Mouse (Mus musculus) MEL (cell line): ENCODE results near the gene Atxn2l.

ENCODE experiments used
- CTCF ChIP-seq, 3 experiments: IDR thresholded peaks in 2 of 3; conservative IDR thresholded peaks in 1 of 3; 2 replicates each; pipeline ENCODE4 v1.5.1; 2011 to 2012; ENCODE audit warnings: low read length in 3 of 3, low read depth in 2 of 3, mild to moderate bottlenecking in 2 of 3, improper control_type of control experiment in 1 of 3, inconsistent platforms in 1 of 3, mixed read lengths in 1 of 3, moderate library complexity in 1 of 3; ENCODE audit not compliant: control insufficient read depth in 1 of 3, insufficient read depth in 1 of 3, poor library complexity in 1 of 3, severe bottlenecking in 1 of 3
- MAFK ChIP-seq: IDR thresholded peaks from 2 replicates; pipeline ENCODE4 v1.6.1; 2011; ENCODE audit warnings: low read depth, mild to moderate bottlenecking, low read length, improper control_type of control experiment, borderline replicate concordance
- MYC ChIP-seq: IDR thresholded peaks from 2 replicates; pipeline ENCODE4 v1.6.1; 2011; ENCODE audit warnings: low read depth, mild to moderate bottlenecking, low read length, improper control_type of control experiment, moderate library complexity
- NELFE ChIP-seq: IDR thresholded peaks from 2 replicates; pipeline ENCODE4 v1.6.1; 2011; ENCODE audit warnings: low read depth, low read length, improper control_type of control experiment
- NRF1 ChIP-seq: IDR thresholded peaks from 2 replicates; pipeline ENCODE4 v1.6.1; 2014; ENCODE audit warnings: low read depth, mild to moderate bottlenecking, inconsistent platforms, low read length, improper control_type of control experiment, moderate library complexity; ENCODE audit not compliant: poor library complexity, insufficient read depth, severe bottlenecking
- POLR2A ChIP-seq, 2 experiments: IDR thresholded peaks; 2 replicates each; pipeline ENCODE4 v1.6.1; 2011 to 2012; ENCODE audit warnings: low read length in 2 of 2, mild to moderate bottlenecking in 2 of 2, control low read depth in 1 of 2, improper control_type of control experiment in 1 of 2, low read depth in 1 of 2, moderate library complexity in 1 of 2; ENCODE audit not compliant: control insufficient read depth in 1 of 2, insufficient read depth in 1 of 2, poor library complexity in 1 of 2
- TBP ChIP-seq: IDR thresholded peaks from 2 replicates; pipeline ENCODE4 v1.8.0; 2011; ENCODE audit warnings: low read depth, low read length, improper control_type of control experiment

DNA sequence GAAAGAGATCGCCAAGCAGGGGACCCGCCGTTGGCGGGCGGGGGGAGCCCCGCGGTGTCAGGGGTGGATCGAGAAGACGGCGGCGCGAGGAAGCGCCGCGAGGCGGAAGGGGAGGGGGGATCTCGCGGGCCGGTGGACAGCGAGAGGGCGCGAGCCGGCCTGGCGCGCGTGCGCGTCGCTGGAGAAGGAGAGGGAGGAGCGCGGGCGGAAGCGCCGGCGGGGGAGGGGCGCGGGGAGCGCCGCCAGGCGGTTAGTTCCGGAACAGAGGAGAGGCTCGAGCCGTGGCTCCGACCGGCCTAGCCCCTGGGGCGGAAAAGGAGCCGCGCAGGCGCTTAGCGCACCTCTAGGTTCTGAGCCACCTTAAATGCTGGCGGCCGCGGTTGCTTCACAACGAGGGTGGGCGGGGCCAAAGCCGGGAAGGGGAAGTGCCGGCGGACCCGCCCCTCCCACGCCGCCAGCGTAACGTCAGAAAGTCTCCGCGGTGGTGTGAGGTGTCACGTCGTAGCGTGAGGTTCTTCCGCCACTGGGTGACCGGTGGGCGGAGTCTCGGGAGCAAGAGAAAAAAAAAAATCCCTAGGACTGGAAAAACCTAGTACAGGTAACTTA is at the start of gene Atxn2l:
- TF ChIP-seq NRF1 (peak; percentile 88), NELFE (peak; percentile 83), MYC (peak; percentile 70; the same call in 1 of the 2 replicates), CTCF (IDR thresholded peaks at IDR 0.05 in 2 of 3, conservative IDR thresholded peaks at IDR 0.05 in 1 of 3; ENCODE audit: control insufficient read depth in 1 of 3, insufficient read depth in 1 of 3, low read depth in 2 of 3, low read length in 3 of 3, poor library complexity in 1 of 3, severe bottlenecking in 1 of 3) (peak in 2 of 3 experiments; percentile 60 to 66; a peak in 5 of 6 replicates), POLR2A (IDR thresholded peaks at IDR 0.05; ENCODE audit: control insufficient read depth in 1 of 2, insufficient read depth in 1 of 2, low read depth in 1 of 2, low read length in 2 of 2, poor library complexity in 1 of 2) (peak; percentile 47 to 73), MAFK (no peak), TBP (peak; percentile 88)
